Mouse (Mus musculus): ENCODE data around the gene Apoa1. TPM values are rescaled to one million over a fixed set of nuclear protein-coding genes. Genes with fewer than 3 reads are reported as not detected.

Apoa1 gene
- total RNA-seq, 2 experiments from 2014 or later: not detected

DNA sequence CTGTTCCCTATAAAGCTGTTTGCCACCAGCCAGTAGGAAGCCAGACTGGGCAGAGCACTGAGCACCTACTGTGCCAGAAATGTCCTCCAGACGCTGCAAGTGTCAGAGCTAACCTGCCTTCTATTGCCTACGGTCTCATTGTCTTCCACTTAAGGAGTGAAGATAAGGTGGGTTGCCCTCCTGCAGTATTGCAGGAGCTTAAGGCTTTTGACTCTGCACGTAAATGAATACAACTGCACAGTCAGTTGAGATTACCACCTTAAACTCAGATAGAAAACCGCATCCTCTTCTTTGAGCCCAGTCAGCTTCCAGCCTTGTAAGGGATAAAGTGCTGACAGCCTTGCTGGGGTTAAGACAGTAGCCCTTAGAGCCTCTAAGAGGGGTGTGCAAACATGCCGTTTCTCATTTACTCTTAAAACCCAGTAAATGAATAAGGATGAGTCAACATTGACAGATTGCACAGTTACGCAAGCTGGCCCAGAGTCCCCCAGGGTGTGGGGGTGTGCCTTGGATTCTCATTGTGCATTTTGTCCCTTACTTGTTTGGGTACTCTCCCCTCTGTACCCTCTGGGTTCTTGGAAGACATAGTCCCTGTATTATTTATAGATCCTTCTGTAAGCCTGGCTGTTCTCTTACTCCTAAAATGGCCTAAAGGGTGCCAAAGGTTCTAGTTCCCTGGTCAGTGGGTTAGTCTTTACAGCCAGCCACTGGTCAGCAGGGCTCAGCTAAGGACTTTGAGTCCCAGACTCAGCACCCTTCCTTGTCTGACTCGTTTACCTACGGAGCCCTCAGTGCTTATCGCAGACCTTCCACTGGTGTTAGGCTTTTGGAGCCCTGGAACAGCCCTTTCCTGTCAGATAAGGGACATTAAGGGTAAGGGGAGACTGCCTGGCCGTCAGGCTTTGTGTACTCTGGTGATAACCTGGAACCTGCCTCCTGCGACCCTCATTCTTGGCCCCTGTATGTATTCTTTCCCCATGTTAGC, 12.8 kb upstream of the Apoa1 start:
- no peak for ATAC-seq (ENCODE audit: poor library complexity, severe bottlenecking)

DNA sequence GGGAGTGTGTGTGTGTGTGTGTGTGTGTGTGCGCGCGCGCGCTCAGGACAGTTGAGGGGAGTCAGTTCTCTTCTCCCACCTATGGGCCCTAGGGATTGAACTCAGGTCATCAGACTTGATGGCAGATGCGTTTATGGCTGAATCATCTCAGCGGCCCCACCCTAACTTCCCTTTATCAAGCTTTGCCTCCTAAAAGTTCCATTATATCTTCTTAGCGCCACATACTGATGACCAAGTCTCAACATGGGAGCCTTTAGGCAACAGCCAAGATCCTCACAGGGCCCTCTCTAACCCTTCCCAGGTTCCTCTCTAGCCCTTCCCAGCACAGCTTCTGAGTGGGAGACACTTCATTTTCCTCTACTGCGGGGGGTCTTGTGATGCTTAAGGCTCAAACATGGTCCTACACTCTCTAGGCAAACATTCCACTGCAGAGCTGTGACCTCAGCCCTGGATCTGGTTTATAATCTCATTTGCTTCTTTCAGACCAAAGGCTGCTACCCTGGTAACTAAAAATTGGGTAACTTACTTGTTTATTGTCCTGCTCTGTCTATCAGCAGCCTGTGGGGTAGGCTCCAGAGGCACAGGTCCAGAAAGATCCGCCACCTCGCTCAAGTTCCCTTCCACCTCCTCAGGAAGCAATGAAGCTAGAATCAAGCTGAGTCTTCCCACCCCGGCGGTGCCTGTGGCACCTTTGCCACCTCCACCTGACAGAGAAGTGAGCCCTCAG, 11.5 kb upstream of the Apoa1 start:
- ATAC-seq (ENCODE audit: poor library complexity, severe bottlenecking): no peak

DNA sequence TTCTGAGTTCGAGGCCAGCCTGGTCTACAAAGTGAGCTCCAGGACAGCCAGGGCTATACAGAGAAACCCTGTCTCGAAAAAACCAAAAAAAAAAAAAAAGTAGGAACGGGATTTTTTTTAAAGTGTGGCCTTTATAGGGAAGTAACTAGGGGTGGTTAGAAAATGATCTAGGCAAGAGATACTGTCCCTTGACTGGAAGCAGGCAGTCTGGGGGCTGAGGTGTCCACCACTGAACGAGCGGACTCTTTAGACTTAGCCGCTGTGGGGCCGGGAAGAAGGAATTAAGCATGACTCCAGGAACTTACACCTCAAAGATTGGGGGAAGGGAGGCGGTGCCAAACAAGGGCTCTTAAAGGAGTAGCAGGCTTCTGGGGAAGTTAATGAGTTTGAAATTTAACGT, 10.2 kb upstream of the Apoa1 start:
- no peak for ATAC-seq (ENCODE audit: poor library complexity, severe bottlenecking)

DNA sequence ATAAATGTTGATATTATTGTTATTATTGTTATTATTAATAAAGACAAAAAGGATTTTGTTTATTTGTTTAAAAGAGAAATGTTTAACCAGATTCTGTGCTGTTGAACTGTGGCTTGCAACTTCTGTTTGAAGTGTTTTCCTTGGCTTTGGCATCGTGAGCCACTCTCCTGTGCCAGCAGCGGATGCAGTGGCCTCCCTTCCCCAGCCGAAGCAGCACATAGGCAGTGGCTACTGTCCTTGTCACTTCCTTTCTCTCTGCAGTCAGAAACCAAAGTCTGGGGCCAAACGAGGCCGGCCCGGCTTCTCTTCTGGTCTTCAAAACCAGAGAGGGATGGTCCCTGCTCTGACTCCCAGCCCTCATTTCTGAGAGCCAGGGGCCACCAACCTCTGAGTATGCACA, 5.3 kb upstream of the Apoa1 start:
- ATAC-seq (ENCODE audit: poor library complexity, severe bottlenecking): no peak

DNA sequence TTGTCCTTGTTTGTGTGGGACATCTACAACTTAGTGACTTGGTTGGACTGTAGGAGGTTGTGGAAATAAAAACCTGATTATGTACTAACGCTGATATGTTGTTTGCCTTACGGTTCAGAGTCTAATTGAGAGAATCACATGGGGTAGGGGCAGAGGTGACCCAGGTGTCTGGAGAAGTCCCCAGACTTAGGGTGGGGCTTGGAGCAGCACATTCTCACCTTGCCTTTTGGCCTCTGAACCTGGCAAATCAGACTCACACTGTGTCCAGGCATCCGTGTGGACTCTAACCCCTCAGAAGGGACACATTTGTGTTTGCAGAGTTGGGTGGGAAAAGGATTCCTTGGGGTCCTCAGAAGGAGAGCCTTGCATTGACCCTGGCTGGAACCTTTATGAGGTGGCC, 4.3 kb upstream of the Apoa1 start:
- ATAC-seq (ENCODE audit: poor library complexity, severe bottlenecking): no peak

DNA sequence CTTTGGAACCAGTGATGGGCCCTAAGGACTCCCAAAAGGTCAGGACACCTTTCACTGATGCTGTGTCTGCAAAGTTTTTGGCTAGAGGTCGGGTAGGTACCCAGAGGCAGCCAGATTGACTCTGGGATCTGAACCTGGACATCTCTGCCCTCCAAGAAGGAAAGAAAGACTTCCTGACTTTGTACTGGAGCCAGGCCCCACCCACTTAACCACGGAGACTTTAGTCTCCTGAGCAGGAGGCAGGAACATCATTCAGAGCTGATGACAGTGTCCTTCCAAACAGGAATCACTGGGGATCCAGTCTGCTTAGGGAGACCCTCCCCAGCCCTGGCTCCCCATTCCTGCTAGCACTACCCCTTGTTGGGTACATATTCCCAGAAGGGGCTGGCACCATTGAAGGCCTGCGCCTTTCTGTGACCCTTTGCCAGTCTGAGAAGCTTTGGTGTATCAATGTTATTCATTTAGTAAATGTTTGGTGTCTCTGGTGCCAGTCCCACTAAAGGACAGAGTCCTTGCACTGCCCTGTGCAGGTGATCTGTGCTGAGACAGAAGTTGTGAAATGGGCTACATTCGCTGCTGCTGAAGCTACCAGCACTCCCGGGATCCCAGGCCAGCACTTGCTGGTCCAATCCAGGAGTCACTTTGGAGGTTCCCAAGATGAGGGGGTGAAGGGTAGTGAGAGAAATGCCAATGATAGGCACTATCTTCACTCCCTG, 3.3 kb upstream of the Apoa1 start:
- ATAC-seq (ENCODE audit: poor library complexity, severe bottlenecking): no peak

DNA sequence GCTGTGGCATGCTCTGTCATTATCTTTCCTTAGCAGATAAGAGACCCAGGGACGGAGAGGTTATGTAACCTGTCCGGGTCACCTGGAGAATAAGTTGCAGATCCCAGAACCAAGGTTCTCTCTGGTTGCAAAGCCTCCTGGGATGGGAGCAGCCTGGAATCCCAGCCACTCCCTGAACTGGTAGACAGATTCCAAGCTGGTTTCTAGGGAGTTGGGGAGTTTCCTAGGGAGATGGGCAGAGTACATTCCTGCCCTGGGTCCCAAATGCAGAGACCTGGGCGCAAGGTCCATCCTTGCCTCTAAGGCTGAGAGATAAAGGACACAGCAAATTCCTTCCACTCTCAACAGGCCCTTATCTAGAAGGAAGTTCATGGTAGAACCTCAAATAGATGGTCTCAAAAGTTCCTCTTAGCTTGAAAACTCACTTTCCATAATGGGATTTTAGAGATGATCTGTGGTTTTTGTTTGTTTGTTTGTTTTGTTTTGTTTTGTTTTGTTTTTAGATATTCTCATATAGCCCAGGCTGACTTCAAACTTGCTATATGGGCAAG, 1.2 kb upstream of the Apoa1 start:
- no peak for ATAC-seq (ENCODE audit: poor library complexity, severe bottlenecking)

DNA sequence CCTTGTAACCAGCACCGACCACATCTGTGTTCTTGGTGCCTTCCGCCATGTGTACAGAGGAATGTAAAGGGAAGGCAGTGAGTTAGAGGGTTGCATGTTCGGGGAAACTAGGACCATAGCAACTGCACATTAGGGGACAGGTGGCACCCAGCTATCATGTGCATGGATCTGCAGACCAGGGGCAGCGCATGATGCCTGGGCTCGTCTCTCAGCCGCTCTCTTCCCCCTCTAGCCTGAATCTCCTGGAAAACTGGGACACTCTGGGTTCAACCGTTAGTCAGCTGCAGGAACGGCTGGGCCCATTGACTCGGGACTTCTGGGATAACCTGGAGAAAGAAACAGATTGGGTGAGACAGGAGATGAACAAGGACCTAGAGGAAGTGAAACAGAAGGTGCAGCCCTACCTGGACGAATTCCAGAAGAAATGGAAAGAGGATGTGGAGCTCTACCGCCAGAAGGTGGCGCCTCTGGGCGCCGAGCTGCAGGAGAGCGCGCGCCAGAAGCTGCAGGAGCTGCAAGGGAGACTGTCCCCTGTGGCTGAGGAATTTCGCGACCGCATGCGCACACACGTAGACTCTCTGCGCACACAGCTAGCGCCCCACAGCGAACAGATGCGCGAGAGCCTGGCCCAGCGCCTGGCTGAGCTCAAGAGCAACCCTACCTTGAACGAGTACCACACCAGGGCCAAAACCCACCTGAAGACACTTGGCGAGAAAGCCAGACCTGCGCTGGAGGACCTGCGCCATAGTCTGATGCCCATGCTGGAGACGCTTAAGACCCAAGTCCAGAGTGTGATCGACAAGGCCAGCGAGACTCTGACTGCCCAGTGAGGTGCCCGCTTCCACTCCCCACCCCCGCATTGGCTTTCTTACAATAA, 1.4 kb downstream of the Apoa1 start:
- ATAC-seq (ENCODE audit: poor library complexity, severe bottlenecking): peak; percentile 84

DNA sequence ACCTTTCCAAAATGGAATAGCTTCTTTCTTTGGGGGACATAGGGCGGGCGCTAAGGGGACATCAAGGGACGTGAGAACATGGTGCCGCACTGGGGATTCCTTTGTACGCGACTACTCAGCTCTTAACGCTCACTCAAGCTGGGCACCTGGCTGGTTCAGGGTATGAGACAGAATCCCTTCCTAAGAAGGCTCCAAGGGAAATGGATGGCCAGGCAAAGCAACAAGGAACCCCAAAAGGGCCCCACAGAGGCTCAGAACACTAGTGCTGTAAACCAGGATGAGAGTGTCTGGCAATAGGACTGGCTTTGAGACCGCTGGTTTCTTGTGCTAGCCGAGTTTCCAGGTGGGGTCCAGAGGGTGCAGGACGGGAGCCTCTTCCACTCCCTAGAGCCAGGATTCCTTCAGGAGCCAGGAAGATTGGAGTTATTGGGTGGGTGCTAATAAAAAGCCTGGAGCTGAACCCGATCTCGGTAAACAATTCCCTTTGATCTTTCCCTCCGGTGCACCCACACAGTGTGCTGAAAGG, 2.1 kb downstream of the Apoa1 start:
- ATAC-seq (ENCODE audit: poor library complexity, severe bottlenecking): no peak

DNA sequence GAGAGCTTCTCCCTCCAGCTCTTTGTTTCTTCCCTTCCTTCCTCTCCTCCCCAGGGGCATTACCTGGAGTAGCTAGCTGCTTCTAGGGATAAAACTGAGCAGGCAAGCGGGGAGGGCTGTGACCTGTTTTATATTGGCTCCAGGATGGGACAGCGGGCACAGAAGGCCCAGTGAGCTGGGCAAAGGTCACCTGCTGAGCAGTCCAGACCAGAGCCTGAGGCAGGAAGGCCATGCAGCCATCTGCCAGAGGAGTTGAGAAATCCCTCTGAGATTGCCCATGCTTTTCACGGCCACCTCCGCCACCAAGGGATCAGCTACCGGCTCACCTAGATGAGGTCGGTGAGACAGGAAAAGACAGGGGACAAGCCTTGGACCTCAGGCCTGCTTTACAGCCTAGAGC, 6.8 kb downstream of the Apoa1 start:
- ATAC-seq (ENCODE audit: poor library complexity, severe bottlenecking): no peak

DNA sequence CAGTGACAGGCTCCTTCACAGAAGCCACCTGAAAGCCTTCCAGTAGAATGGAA, 7.0 kb downstream of the Apoa1 start, which contains the start of gene Apoc3:
Apoc3 (minus strand) TSS at position 41 of the 53 bp plus-strand sequence.
- ATAC-seq (ENCODE audit: poor library complexity, severe bottlenecking): no peak

DNA sequence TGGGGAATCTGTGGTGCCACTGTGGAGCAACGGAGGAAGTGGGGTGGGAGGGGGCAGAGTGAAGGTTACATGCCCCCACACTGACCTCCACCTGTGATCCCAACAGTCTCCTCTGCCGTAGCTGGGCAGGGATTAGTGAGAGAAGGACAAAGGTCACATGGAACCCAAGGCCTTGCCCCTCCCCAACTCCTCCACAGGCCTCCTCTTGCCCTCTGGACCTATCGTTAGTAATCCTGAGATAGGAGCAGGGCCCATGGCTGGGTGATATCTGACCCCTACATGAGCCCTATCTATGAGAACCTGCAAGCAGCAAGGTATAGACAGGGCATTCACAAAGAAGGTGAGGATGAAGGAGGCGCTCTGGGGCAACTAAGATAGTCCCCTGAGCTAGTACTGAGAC, 7.3 kb downstream of the Apoa1 start:
- no peak for ATAC-seq (ENCODE audit: poor library complexity, severe bottlenecking)

DNA sequence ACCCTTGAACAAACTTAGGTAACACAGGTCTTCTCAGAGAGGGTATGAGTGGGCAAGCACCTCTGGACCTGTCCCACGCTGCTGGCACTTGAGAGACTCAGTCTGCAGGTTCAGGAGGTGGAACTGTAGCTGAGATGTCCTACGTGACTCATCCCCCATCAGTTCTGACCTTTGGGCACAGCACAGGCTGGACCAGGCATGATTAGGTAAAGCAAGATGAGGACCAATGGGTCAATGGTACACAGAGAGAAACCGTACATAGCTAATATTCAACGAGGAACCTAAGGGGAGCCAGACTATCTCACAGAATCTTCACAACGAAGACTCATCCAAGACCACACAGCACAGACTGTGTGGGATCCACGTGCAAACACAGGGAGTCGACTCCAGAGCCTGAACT, 10.5 kb downstream of the Apoa1 start:
- no peak for ATAC-seq (ENCODE audit: poor library complexity, severe bottlenecking)

DNA sequence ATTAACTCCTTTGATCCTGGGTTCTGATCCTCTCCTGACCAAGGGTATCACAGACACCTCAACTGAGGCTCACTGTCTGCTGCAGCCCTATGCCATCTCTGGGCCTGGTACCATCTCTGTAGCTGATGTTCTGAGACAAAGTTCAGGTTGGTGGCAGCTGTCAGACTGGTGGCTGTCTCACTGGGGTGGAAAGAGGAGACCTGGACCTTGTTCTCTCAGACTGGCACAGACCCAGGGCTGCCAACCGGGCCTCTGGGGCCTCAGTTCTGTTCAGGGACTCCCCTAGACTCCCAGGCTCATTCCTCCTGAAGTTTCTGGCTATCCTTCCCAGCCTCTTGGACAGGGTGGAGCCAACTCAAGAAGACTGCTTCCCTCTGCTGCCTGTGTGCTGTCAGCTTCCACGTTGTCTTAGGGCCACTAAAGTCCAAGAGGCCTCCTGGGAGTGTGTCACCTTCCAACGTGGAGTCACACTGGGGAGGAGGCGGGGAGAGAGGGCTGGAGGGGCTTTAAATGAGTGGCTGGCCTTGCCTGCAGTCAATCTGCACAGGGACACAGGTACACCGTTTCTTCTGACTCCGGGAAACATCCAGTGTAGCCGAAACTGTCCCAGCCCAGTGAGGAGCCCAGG, 12.3 kb downstream of the Apoa1 start, which contains the start of gene Apoa4:
Apoa4 (plus strand) TSS at position 171 of the 628 bp plus-strand sequence.
- no peak for ATAC-seq (ENCODE audit: poor library complexity, severe bottlenecking)

DNA sequence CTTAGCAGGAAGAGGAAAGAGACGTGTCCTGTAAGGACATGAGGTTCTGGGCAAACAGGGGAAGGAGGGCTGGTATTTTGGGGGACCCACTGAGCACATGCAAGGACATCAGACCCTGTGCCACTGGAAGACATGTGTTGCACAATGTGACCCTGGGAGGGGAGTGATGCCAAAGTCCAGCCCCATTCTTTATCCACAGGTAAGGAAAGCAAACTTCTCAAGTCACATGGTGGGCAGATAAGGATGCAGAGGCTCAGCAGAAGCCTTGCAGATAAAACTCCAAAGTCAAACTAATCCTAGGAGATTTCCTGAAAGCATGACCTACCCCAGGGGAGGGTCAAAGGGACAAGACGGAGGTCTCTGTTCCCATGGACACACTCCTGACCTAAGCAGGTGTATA, 13.4 kb downstream of the Apoa1 start:
- no peak for ATAC-seq (ENCODE audit: poor library complexity, severe bottlenecking)

DNA sequence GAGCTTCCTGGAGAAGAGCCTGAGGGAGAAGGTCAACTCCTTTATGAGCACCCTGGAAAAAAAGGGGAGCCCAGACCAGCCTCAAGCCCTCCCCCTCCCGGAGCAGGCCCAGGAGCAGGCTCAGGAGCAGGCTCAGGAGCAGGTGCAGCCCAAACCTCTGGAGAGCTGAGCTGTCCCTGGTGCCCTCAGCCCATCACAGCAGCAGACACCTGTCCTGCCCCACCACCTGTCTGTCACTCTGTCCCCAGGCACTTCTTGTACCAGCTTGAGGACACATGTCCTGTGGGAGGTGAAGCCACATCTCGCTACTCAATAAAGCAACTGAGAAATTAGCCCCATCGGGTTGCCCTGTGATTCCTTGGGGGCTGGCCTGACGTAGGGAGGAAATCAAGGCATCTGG, 14.7 kb downstream of the Apoa1 start:
- no peak for ATAC-seq (ENCODE audit: poor library complexity, severe bottlenecking)

DNA sequence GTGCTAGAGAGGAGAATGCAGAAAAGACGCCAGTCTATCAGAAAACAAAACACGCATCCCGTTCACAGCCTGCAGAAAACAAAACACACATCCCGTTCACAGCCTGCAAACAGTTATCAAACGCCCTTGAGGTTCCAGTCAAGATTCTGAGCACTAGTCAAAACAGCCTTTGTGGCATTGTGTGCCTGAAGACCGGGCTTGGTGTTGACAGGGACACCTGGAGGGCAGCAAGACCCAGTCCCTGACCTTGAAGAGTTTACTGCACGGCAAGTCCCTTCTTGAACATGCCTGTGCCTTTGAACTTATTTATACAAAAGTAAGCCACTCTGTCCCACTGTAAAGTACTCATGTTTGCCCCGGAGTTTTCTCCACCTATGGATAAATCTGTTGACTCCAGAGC, 15.2 kb downstream of the Apoa1 start:
- no peak for ATAC-seq (ENCODE audit: poor library complexity, severe bottlenecking)

DNA sequence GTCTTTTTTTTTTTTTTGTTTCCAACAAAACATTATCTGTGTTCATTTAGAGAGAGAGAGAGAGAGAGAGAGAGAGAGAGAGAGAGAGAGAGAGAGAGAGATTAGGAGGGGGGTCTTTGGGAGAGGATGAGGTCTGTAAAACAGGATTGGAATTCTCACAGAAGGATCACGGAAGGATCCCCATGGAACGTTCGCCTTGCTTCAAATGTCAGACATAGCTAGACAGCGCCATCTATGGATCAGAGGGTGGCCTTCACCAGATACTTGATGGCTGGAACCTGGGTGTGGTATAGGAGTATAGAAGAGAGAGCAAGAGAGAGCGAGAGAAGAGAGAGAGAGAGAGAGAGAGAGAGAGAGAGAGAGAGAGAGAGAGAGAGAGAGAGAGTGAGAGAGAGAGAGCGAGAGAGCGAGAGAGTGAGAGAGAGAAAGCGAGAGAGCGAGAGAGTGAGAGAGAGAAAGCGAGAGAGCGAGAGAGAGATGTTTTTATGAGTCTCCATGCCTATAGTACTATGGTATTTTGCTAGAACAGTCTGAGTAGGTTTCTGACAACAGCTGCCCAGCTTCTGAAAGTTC, 18.5 kb downstream of the Apoa1 start:
- peak; percentile 73 for ATAC-seq (ENCODE audit: poor library complexity, severe bottlenecking)

DNA sequence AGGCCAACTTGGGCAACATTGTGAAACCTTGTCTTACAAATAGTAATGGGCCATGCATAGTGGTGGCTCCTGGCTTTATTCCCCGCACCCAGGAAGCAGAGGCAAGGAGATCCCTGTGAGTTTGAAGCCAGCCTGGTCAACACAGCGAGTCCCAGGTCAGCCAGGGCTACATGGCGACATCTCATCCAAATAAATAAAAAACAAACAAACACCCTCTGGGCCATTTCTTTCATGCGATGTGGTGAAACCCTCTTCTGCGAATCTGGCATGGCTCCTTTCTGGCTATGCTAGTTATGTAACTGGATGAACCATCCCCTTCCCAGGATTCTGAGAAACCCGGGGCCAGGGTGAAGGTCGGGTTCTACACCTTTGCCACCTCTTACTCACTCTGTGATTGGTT, 27.8 kb downstream of the Apoa1 start:
- no peak for ATAC-seq (ENCODE audit: poor library complexity, severe bottlenecking)

All from megakaryocyte, adult 5-6 weeks (primary cell).